Mouse (Mus musculus) spleen, embryonic (tissue): ENCODE data around the gene Npr2.

ENCODE experiments used
- CTCF ChIA-PET: fragments of 350-600 bp; sonication (Branson Sonifier 250); formaldehyde crosslinking; loops from one replicate; lab custom pipeline; 2022; lab: Charles Lee

The Npr2 gene

GRCm38 (mm10) chr4:43668782-43669427, 37.2 kb downstream of the Npr2 start, which contains the start of the genes Tmem8b and Fam221b:
Gene Tmem8b (plus strand): TSS chr4:43668971.
Gene Fam221b (minus strand): TSS chr4:43669145.
- CTCF ChIA-PET = no interaction called here

- CTCF ChIA-PET = no interaction called here
These were observed 37.7 kb downstream of the Npr2 start for GRCm38 (mm10) chr4:43669428-43669794.

GRCm38 (mm10) chr4:43672070-43672469, 40.3 kb downstream of the Npr2 start:
- CTCF ChIA-PET = interaction anchor here (1.0 kb wide), 1 partner anchor 39 kb away, joined by 8 read pairs; no protein-coding TSS in a partner anchor

- CTCF ChIA-PET = no interaction called here
These were observed 42.0 kb downstream of the Npr2 start for GRCm38 (mm10) chr4:43673703-43674102.

- CTCF ChIA-PET = no interaction called here
These were observed 43.2 kb downstream of the Npr2 start for GRCm38 (mm10) chr4:43674974-43675373.

GRCm38 (mm10) chr4:43675608-43676007, 43.9 kb downstream of the Npr2 start:
- CTCF ChIA-PET = no interaction called here

- CTCF ChIA-PET = no interaction called here
These were observed 46.8 kb downstream of the Npr2 start for GRCm38 (mm10) chr4:43678541-43678940.

- CTCF ChIA-PET = no interaction called here
These were observed 47.8 kb downstream of the Npr2 start for GRCm38 (mm10) chr4:43679416-43680043.

GRCm38 (mm10) chr4:43690021-43690420, 58.3 kb downstream of the Npr2 start:
- CTCF ChIA-PET = no interaction called here

GRCm38 (mm10) chr4:43691026-43691425, 59.3 kb downstream of the Npr2 start:
- CTCF ChIA-PET = no interaction called here

GRCm38 (mm10) chr4:43693806-43694241, 62.1 kb downstream of the Npr2 start:
- CTCF ChIA-PET = no interaction called here

GRCm38 (mm10) chr4:43694439-43695248, 62.9 kb downstream of the Npr2 start:
- CTCF ChIA-PET = no interaction called here

- CTCF ChIA-PET = no interaction called here
These were observed 63.5 kb downstream of the Npr2 start for GRCm38 (mm10) chr4:43695249-43695671.

GRCm38 (mm10) chr4:43696561-43696960, 64.8 kb downstream of the Npr2 start:
- CTCF ChIA-PET = no interaction called here

GRCm38 (mm10) chr4:43700707-43701106, 69.0 kb downstream of the Npr2 start, which contains the start of gene Olfr70:
Gene Olfr70 (minus strand): TSS chr4:43700807.
- CTCF ChIA-PET = no interaction called here
